Mouse (Mus musculus) layer of hippocampus, adult 9-10 months (tissue): ENCODE data around the gene Treh.

Source experiments
- DNase-seq: peaks from one replicate; pipeline ENCODE4 v3.0.0; 2022; ENCODE audit warnings: low spot score

The Treh gene

DNA sequence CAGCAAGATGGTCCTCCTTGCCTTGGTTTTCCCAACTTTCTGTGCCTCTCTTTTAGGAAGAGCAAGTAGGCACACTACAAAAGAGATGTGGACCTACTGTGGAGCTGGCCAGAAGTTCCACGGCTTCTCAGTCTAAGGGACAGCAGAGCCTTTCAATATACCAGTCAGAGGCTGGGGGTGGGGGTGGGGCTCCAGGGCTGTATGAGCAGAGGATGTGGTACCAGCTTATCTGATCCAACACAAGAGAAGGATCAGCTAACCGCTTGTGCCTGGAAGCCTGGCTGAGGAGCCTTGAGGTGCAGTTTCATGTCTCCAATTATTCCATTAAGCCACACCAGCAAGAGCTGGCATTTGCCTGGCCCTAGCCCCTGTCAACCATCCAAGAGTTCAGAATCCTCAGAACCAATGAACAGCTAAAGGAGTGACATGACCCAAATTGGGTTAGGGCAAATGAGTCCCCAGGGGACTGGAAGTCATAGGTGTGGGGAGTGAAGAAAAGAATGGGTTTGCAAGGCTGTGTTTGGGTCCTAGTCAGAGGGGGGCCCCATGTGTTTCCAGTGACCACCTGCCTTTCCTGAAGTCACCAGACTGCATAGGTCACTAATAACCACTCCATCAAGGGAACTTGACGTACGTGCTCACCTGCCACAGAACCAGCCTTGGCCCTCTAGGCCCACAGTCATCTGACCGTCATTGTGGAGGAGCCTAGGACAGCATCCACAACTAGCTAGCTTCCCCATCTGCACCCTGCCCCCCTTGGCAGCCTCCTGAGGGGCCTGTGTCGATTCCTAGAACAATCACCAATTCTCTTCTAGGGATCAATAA lies 44.2 kb downstream of the Treh start:
- no peak for DNase-seq

DNA sequence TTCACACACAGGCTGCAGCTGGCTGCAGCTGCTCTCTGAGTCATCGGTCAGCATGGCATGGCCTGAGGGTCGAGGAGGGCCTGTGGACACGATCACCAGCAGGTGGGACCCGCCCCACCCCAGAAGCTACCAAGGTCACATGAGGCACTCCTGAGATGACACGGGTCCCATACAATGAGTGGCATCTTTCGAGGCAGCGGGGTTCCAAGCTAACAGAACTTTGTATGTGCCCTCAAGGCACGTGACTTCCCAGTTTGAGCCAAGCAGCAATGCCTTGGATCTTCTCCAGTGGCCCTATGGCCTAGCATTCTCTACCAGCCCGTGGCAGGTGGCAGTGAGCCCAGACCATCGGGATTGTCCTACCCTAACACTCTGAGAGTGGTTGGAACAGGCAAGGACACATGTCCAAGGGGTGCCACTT lies 44.8 kb downstream of the Treh start:
- no peak for DNase-seq

DNA sequence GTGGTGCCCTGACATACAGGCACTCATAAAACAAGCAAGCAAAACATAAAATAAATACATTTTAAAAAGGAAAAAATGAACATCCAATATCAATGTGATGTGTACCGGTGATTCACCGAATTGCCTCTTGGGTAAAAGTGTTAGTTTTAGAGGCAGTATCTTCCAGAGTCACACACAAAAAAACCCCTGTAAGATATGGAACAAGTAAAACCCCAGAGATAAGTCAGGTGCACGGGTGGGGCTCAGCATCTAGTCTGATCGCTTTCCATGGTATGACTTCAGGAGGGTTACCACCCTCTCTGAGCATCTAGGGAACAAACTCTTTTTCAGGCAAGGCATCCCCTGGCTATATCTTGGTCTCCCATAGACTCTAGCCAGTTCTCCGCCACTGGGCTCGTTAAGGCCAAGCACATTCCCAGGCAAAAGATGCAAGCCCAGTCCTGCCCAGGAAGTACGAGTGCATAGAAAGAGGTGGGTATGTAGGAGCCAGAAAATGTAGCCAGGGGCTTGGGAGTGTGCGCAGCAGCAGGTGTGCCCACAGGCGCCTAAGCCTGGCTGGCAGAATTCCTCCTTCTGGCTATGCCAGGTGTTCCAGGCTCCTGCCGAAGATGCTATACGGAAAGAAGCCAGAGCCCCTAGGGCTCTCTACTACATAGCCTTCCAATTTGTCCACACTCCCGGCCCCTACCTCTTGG lies 46.1 kb downstream of the Treh start:
- no peak for DNase-seq

DNA sequence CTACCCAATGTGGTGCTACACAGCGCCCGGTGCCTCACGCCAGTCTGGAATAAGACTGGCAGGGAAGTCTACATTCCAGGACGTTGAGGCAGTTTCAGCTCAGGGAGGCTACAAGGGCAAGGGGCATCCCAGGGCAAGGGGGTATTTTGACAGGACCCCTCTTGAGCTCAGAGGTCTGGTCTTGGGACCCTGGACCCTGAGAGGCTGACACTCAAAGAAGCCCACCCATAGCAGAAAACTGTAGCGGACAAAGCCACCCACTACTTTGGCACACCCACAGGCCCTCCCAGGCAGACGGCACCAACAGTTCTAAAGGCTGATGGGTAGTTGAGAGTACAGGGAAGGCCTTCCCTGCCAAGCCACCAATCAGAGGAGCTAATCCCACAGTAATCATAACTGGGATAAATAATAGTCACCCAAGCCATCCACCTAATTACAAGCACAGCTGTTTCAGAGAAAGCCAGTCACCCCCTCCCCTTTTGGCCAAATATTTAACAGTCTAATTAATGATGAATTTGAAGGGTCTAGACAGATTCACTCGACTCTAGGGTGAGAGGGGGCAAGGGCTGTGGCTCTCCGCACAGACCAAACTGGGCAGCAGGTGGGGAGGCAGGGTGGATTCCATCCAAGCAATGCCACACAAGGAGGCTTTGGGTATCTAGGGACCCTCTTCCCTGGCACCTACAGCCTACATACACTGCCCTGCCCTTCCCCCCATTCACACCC lies 46.8 kb downstream of the Treh start:
- no peak for DNase-seq

DNA sequence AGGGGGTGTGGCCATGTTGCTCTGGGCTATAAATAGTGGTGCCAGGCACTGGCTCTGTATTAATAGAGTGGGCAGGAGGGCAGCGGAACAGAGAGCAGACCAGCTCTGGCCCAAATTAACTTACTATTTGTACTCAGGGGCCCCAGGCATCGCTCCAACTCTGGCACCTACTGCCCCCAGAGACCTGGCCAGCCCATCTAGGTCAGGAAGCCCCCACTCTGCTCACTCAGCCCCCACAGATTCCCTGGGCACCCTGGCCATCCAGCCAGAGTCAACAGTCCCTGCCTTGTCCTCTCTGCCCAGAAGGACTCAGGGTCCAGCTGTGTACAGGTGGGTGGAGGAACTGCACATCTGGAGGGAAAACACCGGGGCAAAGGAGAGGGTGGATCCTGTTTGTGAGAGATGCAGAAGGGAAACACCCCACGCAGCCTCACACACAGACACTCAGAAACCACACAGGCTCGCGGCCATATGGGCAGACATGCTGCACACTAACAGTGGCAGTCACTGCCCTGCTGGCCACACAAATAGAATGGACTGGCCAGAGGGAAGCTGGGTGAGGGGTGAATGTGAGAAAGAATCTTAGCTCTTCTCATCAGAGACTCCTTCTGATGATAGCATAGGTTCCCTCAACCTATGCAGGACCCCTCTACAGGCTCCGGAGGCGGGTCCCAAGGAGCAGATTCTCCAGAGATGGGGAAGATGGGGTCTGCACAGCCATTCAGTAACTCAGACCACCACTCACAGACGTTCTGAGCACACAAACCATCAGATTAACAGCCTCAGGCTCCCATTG lies 47.5 kb downstream of the Treh start:
- no peak for DNase-seq

DNA sequence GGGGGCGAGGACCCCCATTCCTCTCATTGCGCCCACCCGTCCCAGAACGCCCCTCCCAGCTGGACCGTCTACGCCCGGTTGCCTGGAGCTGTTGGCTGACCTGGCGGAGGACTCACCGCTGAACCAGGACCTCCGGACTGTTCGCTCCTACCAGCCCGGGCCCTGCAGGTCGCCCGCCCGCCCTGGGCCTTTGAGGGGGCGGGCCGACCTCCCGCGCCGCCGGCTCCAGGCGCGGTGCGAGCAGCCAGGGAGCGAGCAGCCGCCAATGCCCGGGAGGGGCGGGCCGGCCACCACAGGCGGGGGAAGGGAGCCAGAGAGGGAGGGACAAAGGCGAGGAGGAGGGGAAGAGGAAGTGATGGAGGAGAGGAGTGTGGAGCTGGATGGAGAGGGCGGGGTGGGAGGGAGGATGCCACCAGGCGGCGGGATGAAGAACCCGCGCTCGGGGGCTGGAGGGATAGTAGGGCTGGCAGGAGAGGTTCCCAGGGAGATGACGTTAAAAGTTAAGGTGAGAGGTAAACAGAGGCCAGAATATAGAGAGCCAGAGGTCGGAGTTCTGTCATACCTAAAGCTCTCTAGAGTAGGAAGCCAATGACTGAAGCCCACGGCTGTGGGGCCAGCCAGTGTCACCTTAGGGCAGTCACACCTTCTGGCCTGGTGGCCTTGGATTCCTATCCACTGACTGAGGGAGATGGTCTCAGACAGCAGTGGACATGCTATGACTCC lies 48.3 kb downstream of the Treh start:
- DNase-seq, result no peak

DNA sequence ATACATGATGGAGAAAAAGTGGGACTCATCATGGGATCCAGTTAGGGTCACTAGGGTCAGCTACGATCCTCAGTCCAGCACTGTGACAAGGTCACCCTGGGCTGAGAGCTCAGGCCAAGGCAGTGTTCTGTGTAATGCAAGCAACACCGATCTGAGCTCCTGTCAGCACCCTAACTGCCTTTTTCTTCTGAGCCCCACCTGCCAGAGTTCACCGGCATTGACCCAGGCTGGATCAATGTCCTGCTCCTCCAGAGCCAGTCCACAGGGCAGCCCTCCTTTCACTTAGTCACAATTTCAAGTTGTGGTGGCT lies 48.8 kb downstream of the Treh start:
- DNase-seq, result no peak

DNA sequence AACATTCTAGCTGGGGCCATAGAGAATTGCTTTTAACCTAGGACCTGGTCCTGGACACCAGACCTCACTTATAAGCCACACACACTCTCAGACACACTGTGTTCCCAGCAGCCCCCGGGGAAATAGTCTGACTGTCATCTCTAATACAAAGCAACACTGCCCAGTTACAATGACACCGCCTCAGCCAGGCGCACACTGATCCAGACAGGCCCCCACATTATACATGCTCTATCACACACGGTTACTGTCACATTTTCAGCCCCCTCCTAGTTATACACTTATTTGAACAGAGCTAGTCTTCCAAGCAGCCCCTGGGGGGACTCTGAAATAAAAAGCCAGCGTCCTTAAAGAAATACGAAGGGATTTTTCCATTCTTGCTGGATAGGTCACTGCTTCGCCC lies 49.5 kb downstream of the Treh start:
- DNase-seq, result no peak

DNA sequence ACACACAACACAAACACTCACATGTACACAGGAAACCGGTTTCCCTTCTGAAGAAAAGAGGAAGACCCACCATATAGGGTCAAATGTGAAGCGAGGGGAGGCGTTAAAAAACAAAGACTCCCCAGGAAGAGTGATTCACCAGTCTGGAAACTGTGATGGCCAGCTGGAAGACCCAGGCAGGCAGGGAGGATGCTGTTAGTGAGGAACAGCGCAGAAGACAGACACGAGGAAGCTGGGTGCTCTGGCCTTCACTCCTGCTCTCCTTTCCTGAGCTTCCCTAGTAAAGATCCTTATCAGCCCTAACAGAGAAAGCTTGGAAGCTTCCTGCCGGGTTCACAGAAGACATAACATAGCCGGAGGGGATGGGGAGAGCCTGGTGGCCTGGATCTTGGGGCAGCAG lies 50.0 kb downstream of the Treh start:
- no peak for DNase-seq

DNA sequence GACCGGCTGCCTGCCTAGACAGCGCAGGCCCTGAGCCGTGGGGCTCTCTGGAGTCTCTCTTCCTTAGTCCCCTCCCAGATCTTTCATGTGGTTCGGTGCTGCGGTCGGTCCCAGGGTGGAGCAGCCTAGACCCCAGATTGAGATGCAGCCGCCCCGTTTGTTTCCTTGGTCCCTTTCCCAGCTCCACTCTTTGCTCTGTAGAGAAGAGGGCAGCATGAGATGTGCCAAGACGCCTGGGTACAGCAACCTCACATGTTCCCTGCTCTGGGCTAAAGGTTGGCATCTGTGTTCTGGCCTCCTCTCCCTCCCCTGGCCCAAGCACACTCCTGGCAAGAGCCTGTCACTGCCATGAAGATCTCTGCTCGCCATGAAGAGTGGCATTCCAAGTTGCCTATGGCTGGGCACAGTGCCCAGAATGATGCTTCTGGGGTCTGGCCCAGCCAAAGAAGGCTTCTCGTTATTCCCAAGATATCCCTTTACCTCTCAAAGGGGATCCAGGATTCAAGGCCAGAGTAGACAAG lies 50.5 kb downstream of the Treh start:
- DNase-seq, result no peak

DNA sequence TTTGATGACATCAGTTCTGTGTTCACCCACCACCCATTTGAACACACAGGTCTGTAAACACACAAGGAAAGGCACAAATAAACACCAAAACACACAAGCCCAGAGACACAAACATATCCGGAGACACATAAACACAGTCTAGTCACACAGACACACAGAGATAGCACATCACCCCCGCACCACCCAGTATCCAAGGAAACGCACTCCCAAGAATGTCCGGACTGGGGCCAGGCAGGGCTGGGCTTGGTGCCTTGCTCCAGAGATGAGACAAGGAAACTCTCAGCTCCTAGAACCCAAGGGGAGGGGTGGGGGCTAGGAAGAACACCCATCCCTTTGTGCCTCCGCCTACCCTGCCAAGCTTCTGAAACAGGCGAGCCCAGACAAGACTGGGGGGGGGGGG lies 51.2 kb downstream of the Treh start:
- DNase-seq, result no peak

DNA sequence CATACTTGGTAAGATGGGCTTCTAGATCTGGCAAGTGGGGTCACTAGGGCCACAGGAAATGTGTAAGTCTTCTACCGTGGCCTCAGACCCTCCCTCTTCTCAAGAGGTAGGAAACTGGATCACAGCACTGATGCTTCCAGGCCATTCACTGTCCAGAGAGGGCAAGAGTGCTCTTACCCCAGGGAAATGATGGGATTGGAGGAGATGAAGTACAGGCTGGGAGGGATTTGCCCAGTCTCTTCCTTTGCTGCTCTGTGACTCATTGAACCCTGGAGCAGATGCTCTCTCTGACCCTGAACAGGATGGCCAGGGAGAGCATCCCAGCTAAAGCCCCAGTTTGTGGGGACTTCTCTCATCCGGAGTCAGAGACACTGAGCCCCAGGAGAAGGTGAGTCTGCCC lies 51.6 kb downstream of the Treh start:
- DNase-seq, result no peak

DNA sequence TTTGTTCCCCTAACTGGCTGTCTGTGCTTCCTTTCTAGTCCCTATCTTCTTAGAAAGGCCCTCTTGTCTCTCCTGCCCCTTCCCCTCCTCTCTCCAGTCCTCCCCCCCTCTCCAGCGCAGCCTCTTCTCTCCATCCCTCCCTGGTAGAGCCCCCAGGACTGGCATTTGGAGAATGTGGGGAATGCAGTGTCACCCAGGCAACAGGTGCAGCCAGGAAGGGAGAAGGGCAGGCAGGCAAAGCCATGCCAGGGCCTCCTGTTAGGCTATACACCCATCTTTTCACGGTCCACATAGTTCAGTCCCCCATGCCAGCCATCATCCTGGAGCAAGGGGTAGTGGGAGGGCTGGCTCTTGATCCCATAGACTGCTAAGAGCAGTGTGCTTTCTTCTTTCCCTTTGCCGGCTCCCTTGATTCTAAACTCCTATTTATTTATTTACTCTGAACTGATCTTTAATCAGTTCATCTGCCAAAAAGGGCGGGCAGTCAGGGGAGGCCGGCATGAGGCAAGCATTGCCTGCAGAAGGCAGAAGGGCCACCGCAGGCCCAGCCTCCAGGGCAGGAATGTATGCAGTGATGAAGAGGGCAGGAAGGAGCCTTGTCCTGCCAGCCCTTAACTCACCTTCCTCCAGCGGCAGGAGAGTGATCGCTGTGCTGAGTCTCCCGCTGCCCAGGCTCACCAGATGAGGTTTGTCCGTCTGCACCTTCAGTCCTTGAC lies 53.6 kb downstream of the Treh start:
- no peak for DNase-seq

DNA sequence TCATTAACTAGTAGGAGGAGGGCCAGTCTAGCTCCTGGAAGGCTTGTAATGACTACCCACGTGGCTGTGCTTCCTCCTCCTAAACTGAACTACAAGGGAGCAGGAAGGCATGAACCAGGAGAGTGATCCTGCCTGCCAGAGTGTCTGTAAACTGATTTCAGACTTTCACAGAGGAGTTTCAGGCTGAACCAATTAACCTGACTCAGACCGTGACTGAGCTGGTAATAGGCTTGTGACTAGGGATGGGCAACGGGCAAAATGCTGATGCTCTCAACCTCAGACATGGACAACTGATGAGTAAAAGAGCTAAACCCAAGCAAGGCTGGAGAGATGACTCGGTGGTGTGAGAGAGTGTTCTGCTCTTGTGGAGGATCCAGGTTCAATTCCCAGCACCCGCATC lies 54.4 kb downstream of the Treh start:
- no peak for DNase-seq

DNA sequence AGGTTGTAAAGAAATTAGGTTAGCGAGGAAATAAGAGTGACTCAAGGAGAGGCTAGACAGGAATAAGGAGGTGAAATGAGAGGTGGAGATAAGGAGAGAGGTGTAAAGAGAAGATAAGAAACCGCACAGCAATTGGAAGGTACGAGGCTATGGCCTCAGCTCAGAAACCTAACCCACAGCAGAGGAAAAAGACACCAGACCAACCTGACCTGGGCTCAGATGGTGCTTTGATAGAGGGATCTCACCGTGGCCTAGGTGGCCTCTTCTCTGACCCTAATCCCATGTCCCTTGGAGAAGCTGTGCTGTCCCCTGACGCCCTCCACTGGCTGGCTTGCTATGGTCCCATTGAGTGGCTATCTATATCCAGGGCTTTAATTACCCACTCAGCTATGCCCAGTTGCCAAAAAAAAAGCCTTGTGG lies 59.1 kb downstream of the Treh start:
- DNase-seq, result no peak

DNA sequence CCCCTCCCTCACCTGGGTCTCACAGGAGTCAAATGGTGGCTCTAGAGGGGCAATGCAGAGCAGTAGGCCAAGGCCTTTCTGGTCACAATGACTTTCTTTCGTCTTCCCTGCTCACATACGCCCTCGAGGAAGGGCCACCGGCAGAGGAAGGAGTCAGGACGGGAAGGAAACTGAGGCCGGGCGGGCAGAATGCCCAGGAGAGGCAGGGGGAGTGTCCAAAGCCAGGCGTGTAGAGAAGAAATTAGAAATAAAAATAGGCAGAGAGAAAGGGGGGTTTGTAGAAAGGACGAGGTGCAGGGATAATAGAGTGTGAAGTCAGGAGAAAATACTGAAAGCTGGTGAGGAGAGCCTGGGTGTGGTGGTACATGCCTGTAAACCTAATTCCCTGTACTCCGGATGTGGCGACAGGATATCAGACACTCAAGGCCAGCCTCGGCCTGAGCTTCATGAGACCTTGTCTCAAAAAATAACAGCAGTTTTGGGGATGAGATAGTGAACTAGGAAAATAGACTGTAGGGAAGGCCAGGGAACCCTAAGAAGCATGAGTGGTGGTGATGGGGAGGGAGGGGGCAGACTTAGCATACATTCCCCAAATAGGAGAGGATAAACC lies 60.0 kb downstream of the Treh start:
- no peak for DNase-seq

DNA sequence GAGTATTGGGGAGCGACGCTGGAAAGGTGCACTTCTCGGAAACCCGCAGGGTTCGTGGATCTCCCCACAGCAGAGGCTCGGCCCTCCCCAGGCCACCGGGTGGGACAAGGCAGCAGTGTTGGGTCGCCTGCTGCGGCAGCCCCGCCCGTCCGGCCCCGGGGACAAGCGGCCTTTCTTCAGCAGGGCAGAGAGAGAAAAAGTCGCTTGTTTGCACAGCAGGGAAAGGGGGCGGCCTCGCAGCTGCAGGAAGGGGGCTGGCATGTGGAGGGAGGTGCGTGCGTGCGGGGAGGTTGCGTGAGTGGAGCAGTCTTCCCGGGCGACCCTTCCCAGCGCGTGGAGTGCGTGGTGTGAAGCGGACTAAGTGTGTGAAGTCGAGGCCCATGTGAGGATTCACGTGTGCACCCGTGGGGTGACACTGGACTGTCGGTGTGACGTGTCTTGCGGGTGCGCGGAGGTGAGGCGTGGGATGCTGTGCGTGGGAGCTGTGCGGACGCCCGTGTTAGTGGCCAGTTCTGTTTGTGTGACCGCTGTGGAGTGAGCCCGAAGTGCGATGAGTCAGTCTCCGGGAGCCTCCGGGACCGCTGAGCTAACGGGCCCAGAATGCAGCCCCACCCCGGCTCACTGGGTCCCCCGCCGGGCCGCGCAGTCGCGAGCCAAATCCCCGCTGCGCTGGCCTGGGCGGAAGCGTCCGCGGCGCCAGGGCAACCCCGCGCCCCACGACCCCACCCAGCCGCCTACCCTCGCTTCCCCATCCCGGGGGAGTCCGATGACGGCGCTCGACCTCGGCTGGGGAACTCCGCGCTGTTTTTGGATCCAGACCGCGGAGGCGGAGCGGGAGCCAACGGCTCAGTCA lies 60.9 kb downstream of the Treh start:
- DNase-seq, result no peak

DNA sequence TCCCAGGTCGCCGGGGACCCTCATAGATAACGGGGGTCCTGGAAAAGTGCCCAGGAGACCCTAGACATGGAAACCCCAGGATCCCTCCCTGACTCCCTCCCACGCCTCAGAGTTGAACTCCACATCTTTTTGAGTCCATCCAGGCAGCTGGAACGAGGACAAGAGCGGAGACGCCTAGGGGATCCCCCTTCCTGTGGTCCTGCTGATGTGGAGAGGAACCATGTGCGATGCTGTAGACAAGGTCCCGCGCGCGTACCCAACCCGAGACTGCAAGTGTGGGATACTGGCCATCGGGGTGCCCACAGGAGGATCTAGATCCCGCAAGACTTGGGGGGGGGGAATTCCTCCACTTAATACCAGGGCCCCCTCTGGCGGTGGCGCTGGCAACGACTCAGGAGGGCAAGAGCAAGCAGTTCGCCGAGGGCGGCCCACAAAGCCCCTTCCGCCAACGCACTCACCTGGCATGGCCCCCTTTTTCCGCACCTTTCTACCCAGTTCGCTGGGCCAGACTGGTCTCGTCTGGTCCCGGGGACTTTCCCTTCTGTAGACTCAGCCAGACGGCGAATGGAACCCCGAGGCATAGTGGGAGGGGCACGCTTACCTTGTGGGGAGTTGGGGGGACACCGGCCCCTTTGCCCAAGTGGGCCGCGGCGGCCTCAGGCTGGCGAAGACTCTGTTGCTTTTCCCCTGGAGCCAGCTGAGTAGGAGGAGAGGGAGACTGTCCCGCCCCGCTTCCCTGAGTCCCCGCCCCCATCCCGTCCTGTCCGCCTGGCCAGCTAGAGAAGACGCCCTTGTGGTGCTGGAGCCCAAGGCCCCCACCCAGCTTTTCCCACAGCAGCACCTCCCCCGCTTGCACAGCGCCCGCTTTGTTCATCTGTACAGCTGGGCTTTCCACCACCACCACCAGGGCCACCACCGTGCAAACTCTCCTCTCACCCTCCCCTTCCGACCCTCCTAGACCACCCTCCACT lies 61.8 kb downstream of the Treh start, which contains the start of gene Phldb1:
Gene Phldb1 (minus strand): TSS at position 675 of the 971 bp plus-strand sequence.
- DNase-seq, result no peak
